Mouse (Mus musculus) liver, embryonic 15.5 days (tissue): ENCODE data around the gene Slc22a14. TPM values are rescaled to one million over a fixed set of nuclear protein-coding genes. Genes with fewer than 3 reads are reported as not detected.
"Not testable (repeated sequence)": the region's sequence is repeated elsewhere in the genome, so short reads cannot be mapped to it uniquely, and the experiment has no call there.

ENCODE experiments used
- ATAC-seq: fragments of 200-750 bp; cut with Nextera tagmentation; 2 replicates; pipeline ENCODE4 v1.8.0; 2017; ENCODE audit warnings: moderate number of reproducible peaks, mild to moderate bottlenecking, moderate library complexity; ENCODE audit not compliant: insufficient read depth
- H3K27ac ChIP-seq: fragments of 300-500 bp; sonication (generic); replicated peaks from 2 replicates; pipeline ENCODE4 v1.5.1; 2015; ENCODE audit warnings: mild to moderate bottlenecking, inconsistent platforms
- H3K27me3 ChIP-seq: fragments of 300-500 bp; sonication (generic); 2 replicates; pipeline ENCODE4 v1.6.1; 2015; ENCODE audit warnings: mild to moderate bottlenecking, inconsistent platforms
- H3K36me3 ChIP-seq: fragments of 300-500 bp; sonication (generic); replicated peaks from 2 replicates; pipeline ENCODE4 v1.6.1; 2015; ENCODE audit warnings: moderate library complexity, mild to moderate bottlenecking, inconsistent platforms
- H3K4me1 ChIP-seq: fragments of 300-500 bp; sonication (generic); replicated peaks from 2 replicates; pipeline ENCODE4 v1.6.1; 2015; ENCODE audit warnings: inconsistent platforms
- H3K4me2 ChIP-seq: fragments of 300-500 bp; sonication (generic); 2 replicates; pipeline ENCODE4 v1.6.1; 2015; ENCODE audit warnings: moderate library complexity, mild to moderate bottlenecking, inconsistent platforms
- H3K4me3 ChIP-seq: fragments of 300-500 bp; sonication (generic); replicated peaks from 2 replicates; pipeline ENCODE4 v1.5.1; 2015; ENCODE audit warnings: mild to moderate bottlenecking, inconsistent platforms
- H3K9ac ChIP-seq: fragments of 300-500 bp; sonication (generic); 2 replicates; pipeline ENCODE4 v1.6.1; 2015; ENCODE audit warnings: moderate library complexity, mild to moderate bottlenecking, inconsistent platforms
- H3K9me3 ChIP-seq: fragments of 300-500 bp; sonication (generic); replicated peaks from 2 replicates; pipeline ENCODE4 v1.6.1; 2016; ENCODE audit warnings: inconsistent platforms
- WGBS: fragments of 180-500 bp; shearing (Covaris S2); methylation state at CpG from one replicate; pipeline ENCODE4 v1.1.7; 2015; ENCODE audit warnings: mixed read lengths; ENCODE audit not compliant: insufficient replicate concordance; 5-methylcytosine and 5-hydroxymethylcytosine counted together
- polyA plus RNA-seq: library from polyadenylated mRNA; unstranded; fragments of >200 nt; fragmentation: Nextera tagmentation; extraction: Ambion mirVana; gene quantifications from 2 replicates; pipeline ENCODE4 v1.2.1, GENCODE M21; 2015

The Slc22a14 gene
- polyA plus RNA-seq, 1 experiment from 2014 or later, result 0.07 TPM

DNA sequence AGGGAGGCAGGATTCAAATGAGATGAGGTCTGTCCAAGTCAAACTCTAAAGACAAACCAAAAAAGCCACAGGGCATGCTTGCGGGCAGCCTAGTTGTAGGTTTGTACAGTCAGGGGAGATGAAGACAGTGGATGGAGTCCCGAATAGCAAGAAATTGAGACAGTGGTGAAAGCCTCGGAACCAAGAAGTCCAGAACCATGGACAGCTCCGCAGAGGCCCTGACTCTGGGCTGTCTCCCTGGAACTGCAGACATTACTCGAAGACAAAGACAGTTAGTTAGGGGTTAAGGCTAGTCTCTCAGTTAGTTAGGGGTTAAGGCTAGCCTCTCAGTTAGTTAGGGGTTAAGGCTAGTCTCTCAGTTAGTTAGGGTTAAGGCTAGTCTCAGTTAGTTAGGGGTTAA is 23.6 kb upstream of the Slc22a14 start:
- Histone ChIP-seq H3K27ac (no peak overlapping the region), H3K9ac (no peak overlapping the region), H3K9me3 (no peaks in the 10 kb centered on the region), H3K27me3 (no peaks in the 10 kb centered on the region), H3K4me2 (no peak overlapping the region), H3K4me3 (no peak overlapping the region), H3K36me3 (no peaks in the 10 kb centered on the region), H3K4me1 (no peaks in the 10 kb centered on the region)
- WGBS, result 42% methylated on average over 5 of the region's 5 CpGs
- ATAC-seq, result no peak

DNA sequence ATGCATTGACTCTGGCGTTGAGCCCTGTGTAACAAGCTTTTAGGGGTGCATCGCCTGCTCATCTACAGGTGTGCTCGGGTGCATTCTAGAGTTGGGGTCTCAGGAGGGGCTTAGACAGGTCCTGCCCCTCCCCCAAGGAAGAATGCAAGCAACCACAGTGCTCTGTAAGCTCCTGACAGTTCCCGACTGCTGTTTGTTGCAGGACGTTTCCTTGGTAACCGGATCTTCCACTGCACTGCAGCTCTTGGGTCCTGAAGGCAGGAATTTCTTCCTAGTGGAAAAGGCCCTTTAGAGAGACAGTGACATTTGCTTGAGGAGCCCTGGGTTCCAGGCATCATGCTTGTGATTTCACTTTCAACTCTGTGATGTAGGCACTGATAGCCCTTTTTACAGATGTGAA is 17.2 kb upstream of the Slc22a14 start:
- no peak overlapping the region for H3K27ac ChIP-seq
- ATAC-seq, result no peak
- H3K36me3 ChIP-seq, result no peaks in the 10 kb centered on the region
- no peak overlapping the region for H3K4me2 ChIP-seq
- 60% methylated on average over 6 of the region's 6 CpGs for WGBS
- H3K4me1 ChIP-seq, result no peaks in the 10 kb centered on the region
- no peak overlapping the region for H3K9ac ChIP-seq
- no peaks in the 10 kb centered on the region for H3K9me3 ChIP-seq
- H3K4me3 ChIP-seq, result no peak overlapping the region
- no peaks in the 10 kb centered on the region for H3K27me3 ChIP-seq

DNA sequence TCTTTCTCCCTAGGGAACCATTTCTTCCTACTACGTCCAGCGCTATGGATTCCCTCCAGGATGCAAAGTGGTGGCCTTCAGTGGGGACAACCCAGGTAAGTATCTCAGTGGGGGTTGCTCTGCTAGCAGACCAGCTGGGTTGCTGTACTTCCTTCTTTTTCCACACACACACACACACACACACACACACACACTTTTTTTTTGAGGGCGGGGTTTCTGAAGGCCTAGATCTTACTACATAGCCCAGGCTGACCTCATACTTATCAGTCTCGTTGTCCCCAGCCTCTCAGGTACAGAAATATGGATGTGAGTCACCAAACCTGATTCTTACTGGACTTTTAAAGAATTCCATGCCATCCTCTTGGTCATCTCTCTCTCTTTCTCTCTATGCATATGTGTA is 12.9 kb upstream of the Slc22a14 start:
- H3K9me3 ChIP-seq, result no peaks in the 10 kb centered on the region
- no peaks in the 10 kb centered on the region for H3K36me3 ChIP-seq
- 67% methylated on average over 4 of the region's 4 CpGs for WGBS
- H3K27me3 ChIP-seq, result no peaks in the 10 kb centered on the region
- no peak overlapping the region for H3K9ac ChIP-seq
- no peak overlapping the region for H3K27ac ChIP-seq
- no peak for ATAC-seq
- H3K4me2 ChIP-seq, result no peak overlapping the region
- no peak overlapping the region for H3K4me3 ChIP-seq
- H3K4me1 ChIP-seq, result no peaks in the 10 kb centered on the region

DNA sequence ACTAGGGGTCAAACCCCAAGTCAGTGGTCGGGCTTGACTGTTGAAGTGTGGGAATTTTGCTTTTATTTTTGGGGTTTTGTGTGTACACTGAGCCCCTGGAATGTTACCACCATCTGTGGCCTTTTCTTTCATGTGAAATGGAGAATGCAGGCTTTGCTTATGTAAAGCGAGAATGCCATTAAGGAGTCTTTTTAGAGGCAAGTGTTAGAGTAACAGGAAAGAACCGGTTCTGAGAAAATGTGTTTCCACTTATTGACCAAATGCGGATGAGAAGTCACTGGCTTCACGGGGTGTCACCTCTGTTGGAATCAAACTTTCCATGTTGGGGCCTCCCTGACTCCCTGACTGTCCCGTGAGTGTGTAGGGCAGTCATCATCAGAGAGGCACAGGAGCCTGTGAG is 10.2 kb upstream of the Slc22a14 start:
- ATAC-seq, result no peak
- no peak overlapping the region for H3K27ac ChIP-seq
- H3K9ac ChIP-seq, result no peak overlapping the region
- no peaks in the 10 kb centered on the region for H3K36me3 ChIP-seq
- H3K9me3 ChIP-seq, result no peaks in the 10 kb centered on the region
- H3K4me3 ChIP-seq, result no peak overlapping the region
- H3K4me2 ChIP-seq, result no peak overlapping the region
- no peaks in the 10 kb centered on the region for H3K27me3 ChIP-seq
- 72% methylated on average over 6 of the region's 6 CpGs for WGBS
- H3K4me1 ChIP-seq, result no peaks in the 10 kb centered on the region

DNA sequence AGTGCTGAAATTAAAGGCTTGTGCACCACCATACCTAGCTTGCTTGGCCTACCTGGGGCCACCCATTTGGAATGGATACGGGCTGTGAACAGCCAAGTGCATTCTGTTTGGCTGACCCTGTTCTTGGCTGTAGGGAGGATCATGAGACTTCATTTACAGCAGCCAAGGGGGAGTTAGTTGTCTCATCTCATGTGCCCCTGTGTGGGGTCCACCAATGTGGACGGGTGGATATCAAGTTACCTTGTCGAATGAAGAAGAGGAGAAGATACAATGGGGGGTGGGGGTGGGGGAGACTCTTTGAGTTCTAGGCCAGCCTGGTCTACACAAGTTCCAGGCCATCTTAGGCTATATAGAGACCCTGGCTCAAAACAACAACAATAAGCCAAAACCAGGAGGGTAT is 9.7 kb upstream of the Slc22a14 start:
- Histone ChIP-seq H3K9ac (no peak overlapping the region), H3K27ac (no peak overlapping the region), H3K36me3 (no peaks in the 10 kb centered on the region), H3K4me3 (no peak overlapping the region), H3K4me1 (no peaks in the 10 kb centered on the region), H3K9me3 (no peaks in the 10 kb centered on the region), H3K4me2 (no peak overlapping the region), H3K27me3 (no peaks in the 10 kb centered on the region)
- 72% methylated on average over 3 of the region's 3 CpGs for WGBS
- no peak for ATAC-seq

DNA sequence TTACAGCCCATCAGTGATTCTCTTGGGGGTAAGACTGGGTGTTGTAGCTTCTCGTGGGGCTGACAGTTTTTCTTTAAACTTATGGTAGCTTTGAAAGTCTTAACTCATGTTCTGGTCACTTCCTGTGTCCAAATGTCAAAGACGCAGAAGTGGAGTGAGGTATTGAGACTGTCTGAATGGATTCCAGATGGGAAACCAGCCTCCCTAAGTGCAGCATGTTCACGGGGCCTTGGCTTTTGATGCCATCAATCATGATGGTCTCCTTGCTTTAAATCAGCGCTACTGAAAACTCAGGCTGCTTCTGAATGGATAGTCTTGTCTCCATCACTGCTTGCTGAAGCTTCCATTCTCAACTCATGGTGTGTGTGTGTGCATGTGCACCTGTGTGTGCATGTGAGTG is 5.9 kb upstream of the Slc22a14 start:
- no peak for ATAC-seq
- H3K27me3 ChIP-seq, result no peaks in the 10 kb centered on the region
- no peaks in the 10 kb centered on the region for H3K9me3 ChIP-seq
- H3K27ac ChIP-seq, result no peak overlapping the region
- H3K36me3 ChIP-seq, result no peaks in the 10 kb centered on the region; the same call in 1 of the 2 replicates
- 66% methylated on average over 4 of the region's 4 CpGs for WGBS
- H3K9ac ChIP-seq, result no peak overlapping the region
- no peaks in the 10 kb centered on the region for H3K4me1 ChIP-seq
- no peak overlapping the region for H3K4me3 ChIP-seq
- H3K4me2 ChIP-seq, result no peak overlapping the region

DNA sequence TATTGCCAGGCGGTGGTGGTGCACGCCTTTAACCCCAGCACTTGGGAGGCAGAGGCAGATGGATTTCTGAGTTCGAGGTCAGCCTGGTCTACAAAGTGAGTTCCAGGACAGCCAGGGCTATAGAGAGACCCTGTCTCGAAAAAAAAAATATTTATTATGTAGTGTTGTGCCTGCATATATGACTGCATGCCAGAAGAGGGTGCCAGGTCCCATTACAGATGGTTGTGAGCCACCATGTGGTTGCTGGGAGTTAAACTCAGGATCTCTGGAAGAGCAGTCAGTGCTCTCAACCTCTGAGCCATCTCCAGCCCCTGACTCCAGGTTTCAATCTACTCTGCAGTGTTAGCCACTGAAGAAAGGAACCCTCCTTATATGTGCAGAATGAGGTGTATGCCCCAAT is 5.4 kb upstream of the Slc22a14 start:
- 61% methylated on average over 4 of the region's 4 CpGs for WGBS
- not testable (repeated sequence) for H3K4me1 ChIP-seq, H3K9ac ChIP-seq, H3K9me3 ChIP-seq, H3K27me3 ChIP-seq, H3K36me3 ChIP-seq, H3K27ac ChIP-seq, H3K4me3 ChIP-seq, ATAC-seq, H3K4me2 ChIP-seq

DNA sequence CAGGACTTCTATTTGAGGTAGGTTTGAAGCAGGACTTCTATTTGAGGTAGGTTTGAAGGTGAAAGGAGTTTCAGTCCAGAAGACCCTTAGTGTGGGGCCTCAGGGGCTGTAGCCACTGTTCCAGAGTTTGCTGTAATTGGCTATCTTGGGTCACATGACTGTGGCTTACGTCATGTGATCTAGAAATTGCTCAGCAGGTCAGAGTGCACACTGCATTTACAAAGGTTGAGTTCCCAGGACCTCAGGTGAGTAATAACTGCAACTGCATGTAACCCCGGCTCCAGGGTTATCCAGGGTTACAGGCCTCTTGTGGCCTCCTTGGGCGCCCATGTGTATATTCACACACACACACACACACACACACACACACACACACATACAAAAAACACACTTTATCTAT is 3.0 kb upstream of the Slc22a14 start:
- no peak overlapping the region for H3K4me3 ChIP-seq
- H3K27ac ChIP-seq, result no peak overlapping the region
- no peaks in the 10 kb centered on the region for H3K4me1 ChIP-seq
- no peaks in the 10 kb centered on the region; the same call in 1 of the 2 replicates for H3K36me3 ChIP-seq
- H3K9me3 ChIP-seq, result no peaks in the 10 kb centered on the region
- WGBS, result 70% methylated on average over 3 of the region's 3 CpGs
- H3K9ac ChIP-seq, result no peak overlapping the region
- no peaks in the 10 kb centered on the region for H3K27me3 ChIP-seq
- H3K4me2 ChIP-seq, result no peak overlapping the region
- ATAC-seq, result no peak

- Histone ChIP-seq H3K9ac (no peak overlapping the region), H3K36me3 (no peaks in the 10 kb centered on the region), H3K4me2 (no peak overlapping the region), H3K4me1 (peaks cover 2% of the 10 kb centered on the region), H3K27me3 (0 out of 2 replicates have a peak, but pooled peaks cover 2% of the 10 kb centered on the region), H3K27ac (no peak overlapping the region), H3K4me3 (no peak overlapping the region), H3K9me3 (no peaks in the 10 kb centered on the region)
- WGBS, result 83% methylated on average over 12 of the region's 12 CpGs
- ATAC-seq, result no peak
Measured at GRCm38 (mm10) chr9:119363229-119363628, 2.1 kb downstream of the Slc22a14 start.

GRCm38 (mm10) chr9:119361416-119361815 is 3.9 kb downstream of the Slc22a14 start:
- peaks cover 14% of the 10 kb centered on the region for H3K4me1 ChIP-seq
- no peaks in the 10 kb centered on the region for H3K9me3 ChIP-seq
- H3K4me3 ChIP-seq, result no peak overlapping the region
- no peak overlapping the region for H3K4me2 ChIP-seq
- no peak overlapping the region for H3K9ac ChIP-seq
- H3K27ac ChIP-seq, result no peak overlapping the region
- no peak for ATAC-seq
- 78% methylated on average over 5 of the region's 5 CpGs for WGBS
- 0 out of 2 replicates have a peak, but pooled peaks cover 5% of the 10 kb centered on the region for H3K27me3 ChIP-seq
- H3K36me3 ChIP-seq, result no peaks in the 10 kb centered on the region

GRCm38 (mm10) chr9:119358058-119358429 is 7.3 kb downstream of the Slc22a14 start:
- no peaks in the 10 kb centered on the region for H3K9me3 ChIP-seq
- ATAC-seq, result no peak
- peak overlapping the region; percentile 96 for H3K4me2 ChIP-seq
- peak overlapping the region; percentile 67 for H3K9ac ChIP-seq
- WGBS, result 43% methylated on average over 9 of the region's 9 CpGs
- H3K27me3 ChIP-seq, result 0 out of 2 replicates have a peak, but pooled peaks cover 5% of the 10 kb centered on the region
- no peaks in the 10 kb centered on the region for H3K36me3 ChIP-seq
- H3K4me1 ChIP-seq, result peaks cover 14% of the 10 kb centered on the region
- peak overlapping the region; percentile 70 for H3K4me3 ChIP-seq
- no peak overlapping the region for H3K27ac ChIP-seq

DNA sequence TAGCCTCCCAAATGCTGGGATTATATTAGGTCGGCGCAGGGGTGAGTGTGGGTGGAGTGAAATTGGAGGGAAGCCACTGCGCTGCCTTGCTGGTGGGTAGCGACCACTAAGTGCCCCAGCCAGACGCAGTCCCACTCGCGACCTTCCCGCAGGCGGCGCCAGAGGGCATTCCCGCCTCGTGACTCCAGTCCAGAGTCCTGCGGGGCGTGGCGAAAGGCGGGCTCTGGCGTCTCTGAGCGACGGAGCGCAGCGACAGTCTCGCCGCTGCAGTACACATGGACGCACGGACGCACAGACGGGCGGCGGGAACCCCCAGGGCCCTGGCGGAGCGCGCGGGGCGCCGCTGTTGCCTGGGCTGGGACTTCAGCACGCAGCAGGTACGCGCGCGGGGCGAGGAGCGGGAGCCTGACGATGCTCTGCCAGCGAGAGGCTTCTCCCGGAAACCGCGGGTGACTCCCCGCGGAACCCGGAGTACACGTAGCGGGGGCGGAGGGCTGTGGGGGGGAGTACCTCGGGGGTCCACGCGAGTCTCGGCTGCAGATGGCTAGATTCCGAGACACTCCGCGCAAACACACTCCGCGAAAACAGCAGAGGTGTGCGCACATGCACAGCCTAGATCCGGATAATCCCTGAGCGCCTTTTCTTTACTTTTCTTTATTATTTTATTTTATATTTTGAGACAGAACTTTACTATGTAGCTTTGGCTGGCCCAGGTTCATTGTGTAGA is 7.9 kb downstream of the Slc22a14 start, which contains the start of gene Xylb:
Gene Xylb, plus strand, starts transcription at position 51 of the 727 bp plus-strand sequence.
- no peak within 1 kb of the TSS for H3K27ac ChIP-seq
- H3K4me1 ChIP-seq, result peaks cover 14% of the 10 kb centered on the region
- no peaks in the 10 kb centered on the region for H3K36me3 ChIP-seq
- peak; percentile 87 for ATAC-seq
- peak within 1 kb of the TSS; percentile 70 for H3K4me3 ChIP-seq
- H3K27me3 ChIP-seq, result 0 out of 2 replicates have a peak, but pooled peaks cover 5% of the 10 kb centered on the region
- 2% methylated on average over 65 of the region's 65 CpGs for WGBS
- no peaks in the 10 kb centered on the region for H3K9me3 ChIP-seq
- peak within 1 kb of the TSS; percentile 96 for H3K4me2 ChIP-seq
- H3K9ac ChIP-seq, result peak within 1 kb of the TSS; percentile 67
